In genomic region chr11:6526526-6527255, GRCm38 (mm10) we compare ENCODE assay signal across 1 mouse cellular context.
TF ChIP-seq lines count a peak whose summit lies in the region.

No protein-coding gene starts in this region.

TF ChIP-seq in CH12.LX, 34 proteins besides CTCF, POLR2A, EP300 and RAD21:
- peak; percentile 29; the same call in 1 of the 2 replicates for TF ChIP-seq SMC3 (IDR thresholded peaks at IDR 0.05; ENCODE audit: low read depth, low read length)
- TF ChIP-seq HCFC1 (IDR thresholded peaks at IDR 0.05; ENCODE audit: low read depth, low read length), result 0 out of 2 replicates have a peak, but pooled peaks have one; percentile 27
- TF ChIP-seq USF2 (conservative IDR thresholded peaks at IDR 0.05; ENCODE audit: low read depth, low read length), result peak; percentile 60
- peak; percentile 21; the same call in 1 of the 2 replicates for TF ChIP-seq IRF4 (IDR thresholded peaks at IDR 0.05; ENCODE audit: low read depth, low read length)
- peak; percentile 89 for TF ChIP-seq SIN3A (IDR thresholded peaks at IDR 0.05; ENCODE audit: low read length)
- 0 out of 2 replicates have a peak, but pooled peaks have one; percentile 40 for TF ChIP-seq JUND (conservative IDR thresholded peaks at IDR 0.05; ENCODE audit: low read depth, low read length)
- TF ChIP-seq TBP (conservative IDR thresholded peaks at IDR 0.05; ENCODE audit: low read depth, low read length), result peak; percentile 80; the same call in 1 of the 2 replicates
- TF ChIP-seq USF1 (IDR thresholded peaks at IDR 0.05; ENCODE audit: low read depth, low read length), result peak; percentile 74
- peak; percentile 67; the same call in 1 of the 2 replicates for TF ChIP-seq MAFK (IDR thresholded peaks at IDR 0.05; ENCODE audit: insufficient replicate concordance, low read length)
- TF ChIP-seq RCOR1 (conservative IDR thresholded peaks at IDR 0.05; ENCODE audit: low read depth, low read length), result 0 out of 2 replicates have a peak, but pooled peaks have one; percentile 32
- TF ChIP-seq ELF1 (IDR thresholded peaks at IDR 0.05; ENCODE audit: low read depth, low read length), result peak; percentile 13; the same call in 1 of the 2 replicates
- TF ChIP-seq CHD1 (IDR thresholded peaks at IDR 0.05; ENCODE audit: low read depth, low read length), result peak; percentile 93
- peak; percentile 100 for TF ChIP-seq MYC (IDR thresholded peaks at IDR 0.05; ENCODE audit: low read depth, low read length)
- peak; percentile 48 for TF ChIP-seq NELFE (IDR thresholded peaks at IDR 0.05; ENCODE audit: low read depth, low read length)
- 0 out of 2 replicates have a peak, but pooled peaks have one; percentile 64 for TF ChIP-seq E2F4 (IDR thresholded peaks at IDR 0.05; ENCODE audit: insufficient replicate concordance, low read depth, low read length)
- TF ChIP-seq TCF12 (IDR thresholded peaks at IDR 0.05; ENCODE audit: low read depth, low read length), result peak; percentile 22; the same call in 1 of the 2 replicates
- TF ChIP-seq BHLHE40 (IDR thresholded peaks at IDR 0.05; ENCODE audit: low read depth, low read length), result peak; percentile 40; the same call in 1 of the 2 replicates
- peak; percentile 61 for TF ChIP-seq ETS1 (conservative IDR thresholded peaks at IDR 0.05; ENCODE audit: low read depth, low read length)
- peak; percentile 16; the same call in 1 of the 2 replicates for TF ChIP-seq CHD2 (IDR thresholded peaks at IDR 0.05; ENCODE audit: low read length)
- peak; percentile 98 for TF ChIP-seq MXI1 (IDR thresholded peaks at IDR 0.05; ENCODE audit: low read depth, low read length)
- peak; percentile 99 for TF ChIP-seq MAX (IDR thresholded peaks at IDR 0.05; ENCODE audit: low read length)
